Mouse (Mus musculus) naive thymus-derived CD4-positive, alpha-beta T cell, adult 5 months (primary cell): ENCODE measurements around the gene Gabarapl2. TPM values are rescaled to one million over a fixed set of nuclear protein-coding genes. Genes with fewer than 3 reads are reported as not detected.

Experiments
- polyA plus RNA-seq: library from polyadenylated mRNA; unstranded; fragments of 100-300 nt; shearing (Covaris generic); gene quantifications from one replicate; pipeline ENCODE4 v1.2.1, GENCODE M21; 2017

The Gabarapl2 gene
- 281 TPM for polyA plus RNA-seq

DNA sequence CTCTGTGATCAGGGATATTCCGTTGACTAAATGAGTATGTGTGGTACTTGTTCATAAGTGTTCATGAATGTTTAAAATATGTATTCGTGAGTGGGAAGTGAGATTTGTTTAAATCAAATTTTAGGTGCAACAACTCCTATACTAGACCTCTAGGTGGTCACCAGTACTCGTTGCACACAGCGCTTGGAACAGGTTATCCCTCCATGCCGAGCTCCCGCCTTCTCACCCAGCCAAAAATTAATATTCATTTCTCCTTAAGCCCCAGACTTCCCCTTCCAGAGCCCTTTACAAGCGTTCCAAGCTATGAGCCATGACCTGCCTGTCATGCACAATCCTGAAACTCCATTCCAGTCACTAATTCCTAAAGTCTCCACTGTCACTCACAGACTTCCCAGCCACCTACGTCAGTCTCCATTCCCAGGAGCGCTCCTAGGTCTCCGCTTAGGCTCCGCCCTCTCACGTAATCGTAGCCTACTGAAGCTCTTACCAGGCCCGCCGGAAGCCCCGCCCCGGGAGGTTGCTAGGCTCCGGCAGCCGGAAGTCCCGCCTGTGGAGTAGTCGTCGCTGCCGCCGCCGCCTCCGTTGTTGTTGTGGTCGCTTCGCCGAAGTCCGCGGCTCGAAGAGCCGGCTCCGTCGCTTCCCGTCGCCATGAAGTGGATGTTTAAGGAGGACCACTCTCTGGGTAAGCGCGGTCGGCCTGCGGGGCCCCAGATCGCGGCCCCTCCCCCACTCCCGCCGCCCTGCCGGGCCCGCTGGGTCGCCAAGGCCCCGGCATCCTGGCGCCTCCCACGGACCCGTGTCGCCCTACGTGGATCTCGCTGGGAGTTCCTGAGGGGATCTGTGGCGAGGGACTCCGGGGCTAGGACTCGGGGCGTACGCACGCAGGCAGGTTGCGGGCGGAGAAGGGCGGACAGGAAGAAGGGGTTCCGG, at the start of gene Gabarapl2:
TSS of gene Gabarapl2 (plus strand) at position 533 of the 930 bp plus-strand sequence.

DNA sequence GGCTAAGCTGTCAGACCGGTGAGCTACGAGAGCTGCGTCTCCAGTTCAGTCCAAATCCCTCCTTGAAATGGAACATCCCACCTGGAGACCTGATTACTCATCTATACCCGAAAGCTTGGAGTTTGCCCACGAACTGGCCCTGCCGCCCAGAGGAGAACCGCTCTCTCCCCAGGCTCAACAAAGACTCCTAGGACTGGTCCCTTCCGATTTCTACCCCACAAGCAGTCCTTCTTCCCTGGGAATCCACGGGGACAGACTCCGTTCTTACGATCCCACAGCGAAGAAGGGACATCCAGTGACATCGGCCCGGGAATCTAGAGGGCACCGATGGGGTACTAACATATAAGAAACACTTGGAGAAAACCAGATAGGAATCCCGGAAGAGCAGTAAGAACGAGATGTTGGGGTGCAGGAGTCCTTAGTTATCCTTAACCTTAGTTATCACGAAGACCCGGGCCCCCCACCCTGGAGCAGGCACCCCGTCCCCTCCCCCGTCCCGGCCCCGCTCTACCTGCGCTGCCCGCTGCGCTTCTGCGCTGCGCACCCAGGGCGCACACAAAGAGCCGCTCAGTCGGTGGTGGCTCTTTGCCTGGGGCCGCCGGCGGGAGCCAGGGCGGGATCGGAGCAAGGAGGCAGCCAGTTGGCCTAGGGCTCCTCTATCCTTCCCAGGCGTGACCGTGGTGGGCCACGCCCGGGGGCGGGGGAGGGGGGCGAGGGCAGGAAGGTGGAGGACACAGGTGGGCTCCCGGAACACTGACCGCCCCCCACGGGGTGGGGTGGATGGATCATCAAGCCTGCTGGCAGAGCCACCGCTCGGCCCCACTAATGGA, 30.7 kb upstream of the Gabarapl2 start, which contains the start of gene Chst5:
TSS of gene Chst5 (minus strand) at position 827 of the 830 bp plus-strand sequence.

DNA sequence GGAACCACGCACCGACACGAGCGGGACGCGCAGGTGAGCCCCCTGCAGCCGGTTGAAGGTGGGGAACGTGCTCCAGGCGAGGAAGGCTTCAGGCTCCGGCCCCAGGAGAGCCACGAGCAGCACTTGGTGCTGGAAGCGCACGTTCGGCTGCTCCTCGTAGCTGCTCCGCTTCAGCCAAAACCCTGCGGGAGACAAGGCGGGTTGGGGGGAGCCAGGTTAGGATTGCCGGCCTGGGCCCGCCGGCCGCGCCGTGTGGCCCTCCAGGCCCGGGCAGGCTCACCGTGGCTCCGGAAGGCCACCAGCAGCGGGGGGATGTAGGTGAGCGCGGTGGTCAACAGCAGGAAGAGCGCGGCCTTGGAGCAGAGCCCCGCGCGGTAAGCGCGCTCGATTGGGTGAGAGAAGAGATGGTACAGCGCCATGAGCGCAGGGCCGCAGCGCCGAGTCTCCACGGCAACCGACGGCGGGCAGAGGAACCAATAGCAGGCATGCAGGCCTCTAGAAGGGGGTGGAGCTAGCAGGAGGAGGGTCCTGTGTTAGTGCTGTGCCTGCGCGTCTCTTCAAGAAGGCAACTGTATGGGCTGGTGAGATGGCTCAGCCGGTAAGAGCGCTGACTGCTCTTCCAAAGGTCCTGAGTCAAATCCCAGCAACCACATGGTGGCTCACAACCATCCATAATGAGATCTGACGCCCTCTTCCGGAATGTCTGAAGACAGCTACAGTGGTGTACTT, 7.0 kb upstream of the Gabarapl2 start, which contains the start of gene Tmem231:
TSS of gene Tmem231 (minus strand) at position 534 of the 729 bp plus-strand sequence.

DNA sequence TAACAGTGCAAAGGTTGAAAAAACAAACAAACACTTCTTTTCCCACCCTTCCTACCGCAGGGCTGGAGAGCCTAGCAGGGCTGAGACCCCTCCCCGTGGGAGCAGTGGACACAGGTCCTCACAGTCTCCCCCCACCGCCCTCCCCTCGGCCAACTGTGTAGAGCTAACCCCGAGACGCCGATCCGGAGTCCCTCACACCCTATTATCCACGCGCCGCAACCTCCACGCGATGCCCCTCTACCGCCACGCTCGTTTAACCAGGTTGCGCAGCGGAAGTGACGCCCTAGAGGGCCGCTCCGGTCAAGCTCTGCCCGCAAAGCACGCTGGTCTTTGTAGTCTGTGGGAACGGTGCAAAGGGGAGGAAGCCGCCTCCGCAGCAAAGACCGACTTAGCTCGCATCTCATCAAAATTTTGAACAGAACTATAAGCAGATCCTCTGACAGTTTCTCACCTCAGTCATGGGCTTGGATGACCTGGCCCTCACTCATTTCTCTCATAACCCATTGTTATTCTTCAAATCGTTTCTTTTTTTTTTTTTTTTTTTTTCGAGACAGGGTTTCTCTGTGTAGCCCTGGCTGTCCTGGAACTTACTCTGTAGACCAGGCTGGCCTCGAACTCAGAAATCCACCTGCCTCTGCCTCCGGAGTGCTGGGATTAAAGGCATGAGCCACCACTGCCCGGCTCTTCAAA, 51.7 kb downstream of the Gabarapl2 start, which contains the start of gene Adat1:
TSS of gene Adat1 (minus strand) at position 290 of the 690 bp plus-strand sequence.

Other genes with a start within 250 kb of the Gabarapl2 start
- gene Ctrb1, start 249.7 kb upstream of the Gabarapl2 start, polyA plus RNA-seq, result not detected
- gene Bcar1, start 196.9 kb upstream of the Gabarapl2 start, polyA plus RNA-seq, result 0.30 TPM
- gene Cfdp1, start 86.4 kb upstream of the Gabarapl2 start, polyA plus RNA-seq, result 70.0 TPM
- gene Tmem170, start 64.0 kb upstream of the Gabarapl2 start, polyA plus RNA-seq, result 1.8 TPM
- not detected for gene Chst5, start 30.3 kb upstream of the Gabarapl2 start, polyA plus RNA-seq
- gene Tmem231, start 6.8 kb upstream of the Gabarapl2 start, polyA plus RNA-seq, result 0.36 TPM
- gene Adat1, start 51.6 kb downstream of the Gabarapl2 start, polyA plus RNA-seq, result 4.4 TPM
- 73.2 TPM for gene Kars, start 70.6 kb downstream of the Gabarapl2 start, polyA plus RNA-seq
- 27.0 TPM for gene Terf2ip, start 70.7 kb downstream of the Gabarapl2 start, polyA plus RNA-seq
- gene Gm6793, start 74.3 kb downstream of the Gabarapl2 start, polyA plus RNA-seq, result 1.6 TPM